Mouse (Mus musculus): Measurements from ENCODE around the gene Ano8.

Gene Ano8

GRCm38 (mm10) chr8:71470913-71471255 lies 14.9 kb downstream of the Ano8 start:
- no peak for DNase-seq (ENCODE audit: low spot score in 2 of 2)

- DNase-seq (ENCODE audit: low spot score in 2 of 2) = no peak
Measured at GRCm38 (mm10) chr8:71470146-71470912, 15.4 kb downstream of the Ano8 start.

GRCm38 (mm10) chr8:71469411-71469810 lies 16.4 kb downstream of the Ano8 start:
- peak in 1 of 2 experiments; percentile 29 for DNase-seq (ENCODE audit: low spot score in 2 of 2)

- peak; percentile 85 to 97 for DNase-seq (ENCODE audit: low spot score in 2 of 2)
Measured at GRCm38 (mm10) chr8:71468916-71469315, 16.8 kb downstream of the Ano8 start, which contains the start of gene Dda1. Dda1 (plus strand) TSS chr8:71469199.

- no peak for DNase-seq (ENCODE audit: low spot score in 2 of 2)
Measured at GRCm38 (mm10) chr8:71468001-71468400, 17.8 kb downstream of the Ano8 start.

GRCm38 (mm10) chr8:71467201-71467600 lies 18.6 kb downstream of the Ano8 start:
- DNase-seq (ENCODE audit: low spot score in 2 of 2) = no peak

- no peak for DNase-seq (ENCODE audit: low spot score in 2 of 2)
Measured at GRCm38 (mm10) chr8:71466198-71466597, 19.6 kb downstream of the Ano8 start.

- DNase-seq (ENCODE audit: low spot score in 2 of 2) = no peak
Measured at GRCm38 (mm10) chr8:71465733-71466132, 20.0 kb downstream of the Ano8 start.

- DNase-seq (ENCODE audit: low spot score in 2 of 2) = peak; percentile 96 to 98
Measured at GRCm38 (mm10) chr8:71464513-71465500, 21.0 kb downstream of the Ano8 start, which contains the start of gene Mrpl34. Mrpl34 (plus strand) TSS chr8:71464959.

- peak; percentile 93 to 99 for DNase-seq (ENCODE audit: low spot score in 2 of 2)
Measured at GRCm38 (mm10) chr8:71463188-71464033, 22.4 kb downstream of the Ano8 start, which contains the start of gene Abhd8. Abhd8 (minus strand) TSS chr8:71463655.

GRCm38 (mm10) chr8:71462786-71463185 lies 23.0 kb downstream of the Ano8 start:
- DNase-seq (ENCODE audit: low spot score in 2 of 2) = no peak

GRCm38 (mm10) chr8:71462191-71462590 lies 23.6 kb downstream of the Ano8 start:
- no peak for DNase-seq (ENCODE audit: low spot score in 2 of 2)

- no peak for DNase-seq (ENCODE audit: low spot score in 2 of 2)
Measured at GRCm38 (mm10) chr8:71461152-71461840, 24.5 kb downstream of the Ano8 start.

GRCm38 (mm10) chr8:71460716-71461115 lies 25.0 kb downstream of the Ano8 start:
- DNase-seq (ENCODE audit: low spot score in 2 of 2) = no peak

GRCm38 (mm10) chr8:71457659-71458270 lies 28.0 kb downstream of the Ano8 start:
- no peak for DNase-seq (ENCODE audit: low spot score in 2 of 2)

- DNase-seq (ENCODE audit: low spot score in 2 of 2) = no peak
Measured at GRCm38 (mm10) chr8:71456906-71457305, 28.9 kb downstream of the Ano8 start.

- no peak for DNase-seq (ENCODE audit: low spot score in 2 of 2)
Measured at GRCm38 (mm10) chr8:71454668-71455067, 31.1 kb downstream of the Ano8 start.

- DNase-seq (ENCODE audit: low spot score in 2 of 2) = no peak
Measured at GRCm38 (mm10) chr8:71452669-71453068, 33.1 kb downstream of the Ano8 start.

GRCm38 (mm10) chr8:71451777-71452176 lies 34.0 kb downstream of the Ano8 start:
- no peak for DNase-seq (ENCODE audit: low spot score in 2 of 2)

- DNase-seq (ENCODE audit: low spot score in 2 of 2) = no peak
Measured at GRCm38 (mm10) chr8:71451337-71451736, 34.4 kb downstream of the Ano8 start.

Data from urinary bladder, adult 18-20 months (tissue).